Comparison of ENCODE assay signal across 8 mouse cellular contexts in the genomic region with DNA sequence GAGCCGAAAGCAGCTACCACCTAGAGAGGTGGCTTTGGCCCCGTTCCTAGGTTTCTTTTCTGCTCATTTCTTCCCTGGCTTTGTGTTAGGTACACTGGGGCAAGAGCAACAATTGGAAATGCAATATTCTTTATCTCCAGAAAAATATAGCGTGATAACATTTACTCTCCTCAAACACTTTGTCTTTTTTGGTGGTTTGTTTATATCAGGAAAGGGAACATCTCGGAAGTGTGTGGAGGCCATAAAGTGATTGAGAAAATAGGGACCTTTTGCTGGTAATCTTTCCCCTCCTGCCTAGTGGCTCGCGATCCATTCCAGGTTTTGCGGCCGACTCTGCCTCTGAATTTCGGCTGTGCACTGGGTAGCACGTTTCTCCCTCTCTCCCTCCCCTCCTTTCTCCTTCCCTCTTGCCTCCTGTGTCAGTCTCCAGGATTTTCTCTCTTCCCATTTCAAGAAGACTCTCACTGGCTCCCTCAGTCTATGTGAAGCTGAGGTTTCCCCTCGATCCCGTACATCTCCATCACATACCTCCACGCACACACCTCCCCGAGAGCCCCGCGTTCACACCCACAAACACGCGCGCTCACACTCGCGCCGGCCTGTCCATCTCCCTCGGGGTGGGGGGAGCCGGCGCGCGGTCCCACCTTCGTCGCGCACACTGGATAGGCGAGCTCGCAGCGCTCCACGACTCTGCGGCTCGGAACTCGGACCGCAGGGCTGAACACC. TPM values are rescaled to one million over a fixed set of nuclear protein-coding genes. Genes with fewer than 3 reads are reported as not detected.
A peak's percentile ranks its signal among the peaks of the same experiment; 100 is the strongest.
DNase-seq lines count a peak whose midpoint lies in the region; ATAC-seq and TF ChIP-seq lines count a peak whose summit lies in the region.

A gene (plus strand): TSS at position 440 of the 726 bp plus-strand sequence.

- no peak for TF ChIP-seq CTCF in C2C12 (IDR thresholded peaks at IDR 0.05; ENCODE audit: control insufficient read depth, insufficient read depth, insufficient read length)
- no peak for TF ChIP-seq CTCF in heart, postnatal 0 days (IDR thresholded peaks at IDR 0.05; ENCODE audit: low read depth)
- no peak for TF ChIP-seq CTCF in olfactory bulb, adult 2 months (IDR thresholded peaks at IDR 0.05; ENCODE audit: insufficient read depth, low read depth, low read length)

- no peak within 1 kb of the TSS for H3K27ac ChIP-seq in brown adipose tissue, adult 24 weeks (replicated peaks; ENCODE audit: low read depth, low read length)
- H3K27ac ChIP-seq in forebrain, embryonic 14.5 days (ENCODE audit: low read depth, low read length), result peak within 1 kb of the TSS; percentile 93
- peak within 1 kb of the TSS; percentile 47 for H3K27ac ChIP-seq in heart, postnatal 0 days (ENCODE audit: low read depth)
- H3K27ac ChIP-seq in liver, embryonic 15.5 days (replicated peaks), result peak within 1 kb of the TSS; percentile 19
- H3K27ac ChIP-seq in olfactory bulb, adult 2 months (ENCODE audit: insufficient read depth, low read depth, low read length), result no peak within 1 kb of the TSS

- H3ac ChIP-seq in C2C12 (ENCODE audit: control insufficient read depth, insufficient read length, low read depth), result peak within 1 kb of the TSS; percentile 94

- DNase-seq in forebrain, embryonic 14.5 days (ENCODE audit: low spot score), result peak; percentile 95
- DNase-seq in heart, postnatal 0 days (ENCODE audit: low spot score), result peak; percentile 76
- peak; percentile 71 to 86 for DNase-seq in kidney, postnatal 36 days
- peak; percentile 84 for DNase-seq in yolk sac, embryonic 10.5 days (ENCODE audit: low spot score)

- ATAC-seq in forebrain, embryonic 14.5 days, result peak; percentile 76
- peak; percentile 65 for ATAC-seq in heart, postnatal 0 days (ENCODE audit: insufficient read depth, low read depth)
- 0 out of 2 replicates have a peak, but pooled peaks have one; percentile 41 for ATAC-seq in liver, embryonic 15.5 days (ENCODE audit: insufficient read depth)

- no peaks in the 10 kb centered on the region for H3K36me3 ChIP-seq in C2C12 (ENCODE audit: control insufficient read depth, insufficient read depth)
- H3K36me3 ChIP-seq in forebrain, embryonic 14.5 days (ENCODE audit: control insufficient read depth, insufficient read depth, low read length), result no peaks in the 10 kb centered on the region
- no peaks in the 10 kb centered on the region for H3K36me3 ChIP-seq in heart, postnatal 0 days (replicated peaks; ENCODE audit: control insufficient read depth, insufficient read depth, low read length)
- H3K36me3 ChIP-seq in liver, embryonic 15.5 days (replicated peaks), result no peaks in the 10 kb centered on the region

- H3K27me3 ChIP-seq in C2C12 (ENCODE audit: control insufficient read depth, insufficient read depth, insufficient read length), result no peaks in the 10 kb centered on the region
- no peaks in the 10 kb centered on the region for H3K27me3 ChIP-seq in forebrain, embryonic 14.5 days (replicated peaks; ENCODE audit: control insufficient read depth, insufficient read depth, low read length)
- H3K27me3 ChIP-seq in heart, postnatal 0 days (ENCODE audit: control insufficient read depth, insufficient read depth, low read length), result peaks cover 20% of the 10 kb centered on the region
- peaks cover 42% of the 10 kb centered on the region for H3K27me3 ChIP-seq in liver, embryonic 15.5 days

- H3K79me2 ChIP-seq in C2C12 (ENCODE audit: control insufficient read depth, insufficient read depth), result peaks cover 27% of the 10 kb centered on the region

- no peaks in the 10 kb centered on the region for H3K9me3 ChIP-seq in forebrain, embryonic 14.5 days (replicated peaks; ENCODE audit: control insufficient read depth, low read length)
- no peaks in the 10 kb centered on the region for H3K9me3 ChIP-seq in heart, postnatal 0 days (replicated peaks; ENCODE audit: control insufficient read depth, low read length)
- H3K9me3 ChIP-seq in liver, embryonic 15.5 days (replicated peaks), result no peaks in the 10 kb centered on the region

- H3K4me2 ChIP-seq in forebrain, embryonic 14.5 days (ENCODE audit: low read length), result peak within 1 kb of the TSS; percentile 87
- H3K4me2 ChIP-seq in heart, postnatal 0 days (ENCODE audit: low read depth, low read length), result peak within 1 kb of the TSS; percentile 88
- H3K4me2 ChIP-seq in liver, embryonic 15.5 days, result peak within 1 kb of the TSS; percentile 61

- no peaks in the 10 kb centered on the region for H3K4me1 ChIP-seq in brown adipose tissue, adult 24 weeks (ENCODE audit: control insufficient read depth, insufficient read depth, insufficient read length, low read length)
- H3K4me1 ChIP-seq in forebrain, embryonic 14.5 days (ENCODE audit: control insufficient read depth, insufficient read depth, low read length), result peaks cover 19% of the 10 kb centered on the region
- no peaks in the 10 kb centered on the region for H3K4me1 ChIP-seq in heart, postnatal 0 days (ENCODE audit: control insufficient read depth, insufficient read depth)
- no peaks in the 10 kb centered on the region for H3K4me1 ChIP-seq in liver, embryonic 15.5 days (replicated peaks)
- H3K4me1 ChIP-seq in olfactory bulb, adult 2 months (ENCODE audit: control insufficient read depth, insufficient read depth, low read length), result peaks cover 5% of the 10 kb centered on the region; the same call in 1 of the 2 replicates

- H3K9ac ChIP-seq in forebrain, embryonic 14.5 days (ENCODE audit: low read length), result peak within 1 kb of the TSS; percentile 84
- peak within 1 kb of the TSS; percentile 48 for H3K9ac ChIP-seq in heart, postnatal 0 days (replicated peaks; ENCODE audit: low read depth, low read length)
- peak within 1 kb of the TSS; percentile 11; the same call in 1 of the 2 replicates for H3K9ac ChIP-seq in liver, embryonic 15.5 days

- TF ChIP-seq EP300 in heart, postnatal 0 days (IDR thresholded peaks at IDR 0.05; ENCODE audit: low read depth), result no peak

- no peak for TF ChIP-seq POLR2A in olfactory bulb, adult 2 months (IDR thresholded peaks at IDR 0.05; ENCODE audit: insufficient read depth, low read depth, low read length)

- under 1% methylated on average over 38 of the region's 38 CpGs for WGBS in forebrain, embryonic 14.5 days
- WGBS in heart, postnatal 0 days, result 1% methylated on average over 38 of the region's 38 CpGs
- WGBS in liver, embryonic 15.5 days (ENCODE audit: insufficient replicate concordance), result 1% methylated on average over 38 of the region's 38 CpGs
- WGBS in olfactory bulb, adult 2 months, result 2% methylated on average over 38 of the region's 38 CpGs

- peak within 1 kb of the TSS; percentile 57 for H3K4me3 ChIP-seq in C2C12 (ENCODE audit: insufficient read depth, poor library complexity, severe bottlenecking)
- peak within 1 kb of the TSS; percentile 61 for H3K4me3 ChIP-seq in brown adipose tissue, adult 24 weeks (ENCODE audit: insufficient read depth, low read depth, low read length)
- H3K4me3 ChIP-seq in forebrain, embryonic 14.5 days (ENCODE audit: low read depth, low read length), result peak within 1 kb of the TSS; percentile 78
- peak within 1 kb of the TSS; percentile 56 for H3K4me3 ChIP-seq in heart, postnatal 0 days (ENCODE audit: low read depth, low read length)
- H3K4me3 ChIP-seq in liver, embryonic 15.5 days (replicated peaks), result peak within 1 kb of the TSS; percentile 55
- peak within 1 kb of the TSS; percentile 92 for H3K4me3 ChIP-seq in olfactory bulb, adult 2 months (ENCODE audit: insufficient read depth, low read depth, low read length)

- peaks cover 7% of the 10 kb centered on the region for H3K79me3 ChIP-seq in C2C12 (ENCODE audit: low read depth)

TF ChIP-seq in C2C12, 6 proteins besides CTCF, POLR2A, EP300 and RAD21:
- TF ChIP-seq FOSL1 (IDR thresholded peaks at IDR 0.05; ENCODE audit: insufficient read depth, low read length, poor library complexity, severe bottlenecking) (no peak), MAX (IDR thresholded peaks at IDR 0.05) (peak; percentile 89), MYOD1 (IDR thresholded peaks at IDR 0.05; ENCODE audit: control insufficient read depth, insufficient read length, low read depth) (no peak)

RNA-seq across cellular contexts. Expression of the gene that starts here (rescaled TPM):
- 9.6 TPM for polyA plus RNA-seq in C2C12 (2012; fragmentation: generic; extraction: Trizol)
- polyA plus RNA-seq in brown adipose tissue, adult 24 weeks (2012; ENCODE audit: insufficient read depth, insufficient read length, missing spikeins), result 1.4 TPM in 1 of 2 replicates, not detected in the other
- 9.0 and 12.1 TPM in 2 replicates for polyA plus RNA-seq in forebrain, embryonic 14.5 days (2014; fragmentation: Nextera tagmentation; extraction: Ambion mirVana)
- total RNA-seq in heart, postnatal 0 days (2014; rRNA removed; ENCODE audit: low replicate concordance), result 17.1 and 20.7 TPM in 2 replicates
- polyA plus RNA-seq in heart, postnatal 0 days (2015; fragmentation: Nextera tagmentation; extraction: Ambion mirVana), result 10.8 and 11.0 TPM in 2 replicates
- 3.4 and 4.5 TPM in 2 replicates for polyA plus RNA-seq in liver, embryonic 15.5 days (2015; fragmentation: Nextera tagmentation; extraction: Ambion mirVana)
- not detected in 2 replicates for polyA plus RNA-seq in olfactory bulb, adult 2 months (2012; ENCODE audit: insufficient read depth, insufficient read length, low replicate concordance, missing spikeins)

Comparison
In these comparisons a context has a peak if more than half of its experiments do, and no peak if none do; other contexts are left out.
1. H3K27ac ChIP-seq: peak in forebrain, embryonic 14.5 days (single experiment), heart, postnatal 0 days (single experiment) and liver, embryonic 15.5 days (single experiment); none in brown adipose tissue, adult 24 weeks (single experiment) and olfactory bulb, adult 2 months (single experiment).
2. H3K9ac ChIP-seq: peak in every context shown above with its lines; median percentile 84 in forebrain, embryonic 14.5 days; 48 in heart, postnatal 0 days; 11 in liver, embryonic 15.5 days.
3. Peak in every context shown above with its lines, with median percentiles within 50 percentile points of each other: H3K4me3 ChIP-seq, ATAC-seq, DNase-seq and H3K4me2 ChIP-seq.